Mouse (Mus musculus): ENCODE data around the gene Tcf21. TPM values are rescaled to one million over a fixed set of nuclear protein-coding genes. Genes with fewer than 3 reads are reported as not detected.

The Tcf21 gene
- not detected for total RNA-seq (2018; cell fraction: chromatin; rRNA removed)
- total RNA-seq (2018; cell fraction: cytosol; rRNA removed) = not detected
- total RNA-seq (2018; cell fraction: nucleus; rRNA removed) = not detected
- polyA plus RNA-seq (2018) = not detected in 3 replicates

DNA sequence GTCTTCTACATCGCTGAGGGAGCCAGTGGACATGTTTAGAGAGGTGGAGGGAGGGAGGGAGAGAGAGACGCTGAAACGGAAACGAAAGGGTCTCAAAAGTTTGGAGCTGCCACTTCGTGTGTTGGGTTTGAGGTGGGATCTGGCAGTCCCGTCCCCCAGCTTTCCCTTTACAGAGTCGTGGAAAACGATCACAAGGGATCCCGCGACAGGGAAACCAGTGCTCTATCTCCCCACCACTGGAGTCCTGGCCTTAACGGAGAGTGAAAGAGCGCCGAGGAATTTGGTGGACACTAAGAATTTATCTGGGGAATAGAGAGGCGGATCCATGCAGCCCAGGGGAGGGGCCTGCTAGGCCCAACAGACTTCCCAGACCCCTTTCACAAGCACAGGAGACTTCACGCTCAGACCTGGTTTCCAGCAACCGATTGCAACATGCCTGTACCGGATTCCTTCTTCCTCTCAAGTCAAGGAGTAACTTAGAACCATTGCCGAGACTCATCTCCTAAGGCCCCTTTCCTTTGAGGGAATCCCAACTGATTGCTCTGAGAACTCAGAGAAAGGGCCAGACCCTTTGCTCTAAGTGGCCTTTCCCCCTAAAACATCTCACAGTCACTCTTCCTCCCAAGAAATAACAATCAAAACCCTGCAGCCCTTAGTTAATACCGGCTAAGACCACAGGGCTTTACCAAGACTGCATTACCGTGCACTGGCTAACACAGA lies at the start of gene Tcf21:
TSS of gene Tcf21 (minus strand) at position 304 of the 720 bp plus-strand sequence.
- no peak within 1 kb of the TSS for H3K4me3 ChIP-seq (ENCODE audit: inconsistent target)
- H3K36me3 ChIP-seq (ENCODE audit: inconsistent target) = no peaks in the 10 kb centered on the region
- 11% methylated on average over 20 of the region's 20 CpGs for WGBS (ENCODE audit: missing documents)
- H3K27ac ChIP-seq = no peak within 1 kb of the TSS
- no peaks in the 10 kb centered on the region for H3K79me2 ChIP-seq (ENCODE audit: inconsistent target)

DNA sequence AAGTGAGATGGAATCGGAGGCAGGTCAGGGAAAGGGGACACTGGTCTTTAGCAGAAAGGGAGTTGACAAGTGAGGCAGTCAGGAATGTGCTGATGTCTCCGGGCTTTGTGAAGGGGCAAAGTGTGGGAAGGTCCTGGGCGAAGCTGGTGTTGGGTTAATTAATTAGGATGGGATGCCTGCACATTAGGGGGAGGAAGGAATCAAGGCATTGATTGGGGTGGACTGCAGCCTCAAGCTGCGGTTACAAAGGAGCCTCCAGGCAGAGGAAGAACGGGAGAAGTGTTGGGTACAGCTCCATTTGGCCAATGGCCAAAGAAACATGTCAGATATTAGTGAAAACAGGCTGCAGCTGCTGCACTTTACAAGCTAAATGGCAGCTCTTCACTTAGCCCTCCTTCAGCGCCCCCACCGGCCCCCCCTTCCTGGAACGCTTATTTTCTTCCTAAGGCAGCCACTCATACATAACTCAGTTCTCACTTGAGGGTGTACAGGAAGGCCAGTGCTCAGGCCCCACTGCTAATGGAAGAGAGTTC lies 48.5 kb upstream of the Tcf21 start:
- WGBS (ENCODE audit: missing documents) = 38% methylated on average over 8 of the region's 8 CpGs
- Histone ChIP-seq H3K79me2 (ENCODE audit: inconsistent target) (no peaks in the 10 kb centered on the region), H3K27ac (no peak overlapping the region), H3K4me3 (ENCODE audit: inconsistent target) (no peak overlapping the region), H3K36me3 (ENCODE audit: inconsistent target) (no peaks in the 10 kb centered on the region)

DNA sequence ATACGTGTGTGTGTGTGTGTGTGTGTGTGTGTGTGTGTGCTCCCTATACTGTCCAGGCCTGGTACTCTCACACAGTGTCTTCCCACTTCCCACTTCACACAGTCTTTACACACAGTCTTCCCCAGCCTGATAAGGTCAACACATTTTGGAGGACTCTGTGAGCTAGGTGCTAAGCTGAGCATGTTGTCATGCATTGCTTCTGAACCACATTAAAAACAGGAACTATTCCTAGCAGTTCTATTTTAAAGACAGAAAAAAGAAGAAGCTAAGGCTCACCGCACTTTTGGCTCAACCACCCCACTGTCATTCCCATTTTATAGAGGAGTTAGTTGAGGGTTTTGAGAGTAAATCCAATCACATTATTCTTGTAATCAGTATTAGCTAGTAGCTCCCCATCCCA lies 47.2 kb upstream of the Tcf21 start:
- 54% methylated on average over 2 of the region's 2 CpGs for WGBS (ENCODE audit: missing documents)
- no peak overlapping the region for H3K4me3 ChIP-seq (ENCODE audit: inconsistent target)

DNA sequence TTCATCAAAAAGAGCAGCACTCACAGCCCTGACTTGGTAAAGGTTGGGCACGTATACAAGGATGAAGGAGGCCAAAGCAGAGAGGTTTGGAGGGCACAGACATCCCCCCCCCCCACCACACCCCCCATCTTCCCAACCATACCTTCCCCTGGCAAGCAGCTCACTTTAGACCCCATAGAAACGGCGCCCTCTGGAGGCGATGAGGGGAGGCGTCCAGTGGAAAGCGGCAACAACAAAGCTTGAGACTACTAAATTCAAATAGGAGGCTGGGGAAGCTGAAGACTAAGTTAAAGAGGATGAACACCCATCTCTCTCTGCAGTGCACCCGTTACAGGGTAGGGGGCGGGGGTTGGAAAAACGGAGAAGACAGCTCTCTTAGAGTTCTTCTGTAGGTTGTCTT lies 38.1 kb upstream of the Tcf21 start:
- no peaks in the 10 kb centered on the region for H3K79me2 ChIP-seq (ENCODE audit: inconsistent target)
- no peak overlapping the region for H3K27ac ChIP-seq
- H3K4me3 ChIP-seq (ENCODE audit: inconsistent target) = no peak overlapping the region
- H3K36me3 ChIP-seq (ENCODE audit: inconsistent target) = no peaks in the 10 kb centered on the region
- 48% methylated on average over 9 of the region's 9 CpGs for WGBS (ENCODE audit: missing documents)

More for the DNA sequence above, 47.2 kb upstream of the Tcf21 start:
- Histone ChIP-seq H3K79me2 (ENCODE audit: inconsistent target) (no peaks in the 10 kb centered on the region), H3K36me3 (ENCODE audit: inconsistent target) (no peaks in the 10 kb centered on the region), H3K27ac (no peak overlapping the region)

DNA sequence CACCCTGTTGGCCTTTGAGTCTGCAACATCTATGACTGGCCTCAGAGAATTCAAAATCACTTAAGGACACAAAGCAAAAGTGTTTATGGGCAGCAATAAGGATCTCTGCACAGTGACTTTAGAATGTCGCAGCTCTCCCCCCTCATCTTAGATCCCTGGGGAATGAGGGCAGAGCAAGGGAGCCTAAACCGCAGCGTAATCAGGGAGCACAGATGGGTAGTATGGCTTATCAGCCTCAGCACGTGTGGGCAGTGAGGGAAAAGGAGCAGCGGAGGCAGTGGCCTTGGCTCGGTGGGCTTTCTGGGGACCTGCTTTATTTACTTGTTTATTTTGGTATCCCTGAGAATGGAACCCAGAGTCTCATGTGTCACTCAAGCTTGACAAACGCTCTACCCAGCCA lies 34.4 kb upstream of the Tcf21 start:
- no peak overlapping the region for H3K4me3 ChIP-seq (ENCODE audit: inconsistent target)
- no peaks in the 10 kb centered on the region for H3K36me3 ChIP-seq (ENCODE audit: inconsistent target)
- WGBS (ENCODE audit: missing documents) = 52% methylated on average over 6 of the region's 7 CpGs
- H3K27ac ChIP-seq = no peak overlapping the region
- H3K79me2 ChIP-seq (ENCODE audit: inconsistent target) = no peaks in the 10 kb centered on the region

DNA sequence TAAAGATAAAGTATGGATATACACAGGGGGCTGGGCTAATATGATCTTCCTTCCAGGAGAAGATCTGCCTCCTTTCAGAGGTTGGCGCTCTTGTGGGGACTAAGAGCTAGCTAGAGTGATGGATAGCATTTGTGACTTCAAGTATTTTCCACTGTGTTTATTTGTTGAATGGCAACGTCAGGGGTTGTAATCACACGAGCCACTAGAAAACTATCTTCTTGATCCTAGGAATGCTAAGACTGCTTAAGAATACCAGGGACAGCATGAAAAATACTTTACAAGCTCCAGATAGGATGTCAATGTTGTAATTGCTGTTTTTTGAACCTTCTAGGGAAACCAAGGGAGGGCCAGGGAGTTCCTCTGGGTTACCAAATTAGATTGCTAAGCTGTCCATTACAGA lies 25.4 kb upstream of the Tcf21 start:
- Histone ChIP-seq H3K4me3 (ENCODE audit: inconsistent target) (no peak overlapping the region), H3K27ac (no peak overlapping the region), H3K36me3 (ENCODE audit: inconsistent target) (no peaks in the 10 kb centered on the region), H3K79me2 (ENCODE audit: inconsistent target) (no peaks in the 10 kb centered on the region)
- WGBS (ENCODE audit: missing documents) = 38% methylated on average over 3 of the region's 3 CpGs

DNA sequence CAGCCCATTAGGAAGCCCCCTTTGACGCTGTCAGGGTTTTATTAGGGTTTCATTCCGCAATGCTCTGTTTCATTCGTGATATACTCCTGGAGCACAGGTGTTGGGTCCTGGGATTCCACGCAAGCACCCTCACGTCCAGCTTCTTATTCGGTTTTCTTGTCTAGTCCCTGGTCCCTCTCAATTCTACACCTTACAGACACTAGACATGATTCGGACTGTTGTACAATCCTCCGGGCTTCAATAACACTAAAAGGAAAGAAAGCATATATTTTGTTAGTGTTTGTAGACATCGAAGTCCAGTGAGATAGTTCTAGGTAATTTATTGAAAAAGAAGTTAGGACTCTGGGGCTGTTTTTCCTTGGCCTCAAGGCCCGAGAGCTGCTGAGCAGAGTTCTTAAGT lies 24.8 kb upstream of the Tcf21 start:
- Histone ChIP-seq H3K36me3 (ENCODE audit: inconsistent target) (no peaks in the 10 kb centered on the region), H3K4me3 (ENCODE audit: inconsistent target) (no peak overlapping the region), H3K27ac (no peak overlapping the region), H3K79me2 (ENCODE audit: inconsistent target) (no peaks in the 10 kb centered on the region)
- WGBS (ENCODE audit: missing documents) = 39% methylated on average over 10 of the region's 10 CpGs

DNA sequence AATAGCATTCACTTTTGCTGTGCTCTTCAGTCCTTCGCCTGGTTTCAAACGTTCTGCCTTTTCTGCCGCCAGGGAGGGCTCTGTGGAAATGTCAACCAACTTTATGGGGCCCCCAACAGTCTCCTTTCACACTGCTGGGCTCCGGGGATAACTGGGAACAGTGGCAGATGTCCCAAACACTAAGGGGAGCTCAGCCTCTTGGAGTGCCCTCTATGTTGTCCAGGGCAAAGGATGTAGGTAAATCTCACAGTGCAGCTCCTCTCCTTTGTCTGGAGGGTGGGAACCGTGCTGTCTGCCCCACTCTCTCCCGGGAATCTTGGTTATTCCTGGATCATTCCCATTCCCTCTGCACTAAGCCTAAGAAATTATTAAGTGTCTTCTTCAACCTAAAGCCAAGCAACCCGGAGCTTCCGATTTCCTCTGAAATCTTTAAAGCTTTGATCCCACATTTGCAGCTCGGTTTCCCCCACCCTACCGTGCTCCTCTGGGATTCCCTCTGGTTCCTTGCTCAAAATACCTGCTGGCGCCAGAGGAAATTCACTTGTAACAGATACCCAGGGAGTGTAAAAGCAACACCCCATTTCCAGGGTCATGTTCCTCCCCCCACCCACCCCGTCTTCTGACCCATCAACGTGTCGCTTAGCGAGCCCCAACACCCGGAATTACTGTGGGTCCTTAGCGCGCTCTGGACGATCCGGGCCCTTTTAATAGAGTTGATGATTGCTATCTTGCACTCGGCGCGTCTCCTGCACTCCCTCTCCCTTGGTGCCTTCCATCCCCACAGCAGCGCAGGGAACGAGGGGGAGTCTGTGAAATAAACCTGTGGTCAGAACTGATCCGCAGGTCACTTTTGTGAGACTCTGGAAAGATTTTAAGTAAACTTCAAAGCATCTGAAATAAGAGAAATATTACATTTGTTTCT lies 23.7 kb upstream of the Tcf21 start:
- WGBS (ENCODE audit: missing documents) = 3% methylated on average over 26 of the region's 26 CpGs
- Histone ChIP-seq H3K36me3 (ENCODE audit: inconsistent target) (no peaks in the 10 kb centered on the region), H3K27ac (no peak overlapping the region), H3K4me3 (ENCODE audit: inconsistent target) (no peak overlapping the region), H3K79me2 (ENCODE audit: inconsistent target) (no peaks in the 10 kb centered on the region)

DNA sequence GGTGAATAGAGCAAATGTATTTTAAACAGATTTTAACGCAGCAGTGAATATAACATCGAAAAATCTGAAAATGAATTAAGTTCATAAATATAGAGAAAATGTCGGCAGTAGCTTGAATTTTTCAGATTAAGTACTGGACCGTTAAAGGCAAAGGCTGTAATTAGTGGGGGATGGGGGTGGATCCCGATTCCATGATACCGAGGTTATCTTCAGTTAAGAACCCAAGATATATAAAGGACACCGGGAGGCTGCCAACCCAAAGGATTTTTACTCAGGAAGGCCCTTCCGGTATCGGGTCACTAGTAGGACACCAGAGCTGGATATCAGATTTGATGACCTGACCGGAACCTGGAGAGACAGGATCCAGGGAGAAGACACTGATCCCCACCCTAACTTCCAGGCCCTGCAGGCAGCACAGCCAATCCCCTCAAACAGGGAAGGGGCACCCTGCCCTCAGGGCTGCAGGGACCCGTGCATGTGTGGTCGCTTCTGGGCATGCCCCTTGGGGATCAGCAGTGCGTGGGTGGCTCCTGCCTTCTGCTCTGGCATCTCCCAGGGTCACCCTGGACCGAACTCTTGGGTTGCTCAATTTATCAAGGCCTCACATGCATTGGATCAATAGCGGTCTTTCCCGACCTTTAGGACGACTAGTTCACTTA lies 22.9 kb upstream of the Tcf21 start:
- WGBS (ENCODE audit: missing documents) = 11% methylated on average over 17 of the region's 17 CpGs
- Histone ChIP-seq H3K79me2 (ENCODE audit: inconsistent target) (no peaks in the 10 kb centered on the region), H3K36me3 (ENCODE audit: inconsistent target) (no peaks in the 10 kb centered on the region), H3K4me3 (ENCODE audit: inconsistent target) (no peak overlapping the region), H3K27ac (no peak overlapping the region)

DNA sequence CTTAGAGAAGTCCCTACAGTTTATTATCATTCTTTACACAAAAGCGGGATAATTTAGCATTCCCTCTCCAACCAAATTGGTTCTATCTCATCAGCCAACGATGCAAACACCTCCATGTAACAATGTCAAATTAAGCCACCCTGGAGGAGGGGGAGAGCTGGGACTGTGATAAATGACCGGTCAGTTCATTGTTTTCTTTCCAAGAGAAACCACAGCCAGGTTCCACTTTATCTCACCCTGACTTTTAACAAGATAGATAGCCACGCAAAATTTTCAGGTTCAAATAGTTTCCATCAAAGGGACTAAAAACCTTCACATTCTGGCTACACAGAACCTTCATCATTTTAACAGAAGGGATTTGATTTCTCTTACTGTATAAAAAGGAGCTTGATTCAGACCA lies 22.1 kb upstream of the Tcf21 start:
- Histone ChIP-seq H3K79me2 (ENCODE audit: inconsistent target) (no peaks in the 10 kb centered on the region), H3K27ac (no peak overlapping the region), H3K4me3 (ENCODE audit: inconsistent target) (no peak overlapping the region), H3K36me3 (ENCODE audit: inconsistent target) (no peaks in the 10 kb centered on the region)
- 16% methylated on average over 4 of the region's 4 CpGs for WGBS (ENCODE audit: missing documents)

DNA sequence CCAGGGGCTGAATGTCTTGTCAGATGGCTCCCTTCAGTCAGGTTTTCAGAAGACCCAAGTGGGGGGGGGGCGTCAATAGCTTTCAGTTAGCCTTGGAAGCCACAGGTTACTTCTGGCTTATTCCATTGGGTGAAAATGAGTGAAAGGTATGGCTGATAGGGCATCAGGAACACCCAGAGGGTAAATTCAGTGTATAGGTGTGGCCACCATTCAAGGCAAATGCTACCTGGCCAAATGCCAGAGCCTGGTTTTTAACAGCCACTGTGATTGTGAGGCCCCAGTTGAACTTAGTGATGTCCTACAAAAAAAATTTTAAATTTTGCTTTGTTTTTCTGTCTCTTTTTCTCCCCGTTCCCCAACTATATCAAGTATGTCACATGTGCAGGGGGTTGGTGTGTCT lies 6.3 kb upstream of the Tcf21 start:
- H3K36me3 ChIP-seq (ENCODE audit: inconsistent target) = no peaks in the 10 kb centered on the region
- H3K4me3 ChIP-seq (ENCODE audit: inconsistent target) = no peak overlapping the region
- no peaks in the 10 kb centered on the region for H3K79me2 ChIP-seq (ENCODE audit: inconsistent target)
- no peak overlapping the region for H3K27ac ChIP-seq
- WGBS (ENCODE audit: missing documents) = 81% methylated on average over 2 of the region's 2 CpGs

DNA sequence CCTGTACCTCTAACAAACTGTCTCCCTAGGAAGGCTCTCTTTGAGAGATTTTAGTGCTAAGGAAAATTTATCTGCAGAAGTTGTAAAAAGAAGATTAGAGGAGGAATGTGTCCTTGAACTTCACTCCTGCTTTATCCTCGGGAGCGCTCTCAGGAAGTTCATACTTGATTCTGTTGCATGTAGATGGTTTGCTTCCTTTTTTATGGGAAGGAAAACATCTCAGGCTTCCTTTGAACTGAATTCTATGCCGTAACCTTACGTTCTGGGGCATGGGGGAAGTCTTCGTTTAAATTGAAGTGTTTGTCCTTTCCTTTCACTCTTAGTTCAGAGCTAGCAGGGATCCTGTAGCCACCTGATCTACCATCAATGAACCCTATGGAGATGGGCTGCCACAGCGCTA lies 2.9 kb upstream of the Tcf21 start:
- Histone ChIP-seq H3K79me2 (ENCODE audit: inconsistent target) (no peaks in the 10 kb centered on the region), H3K36me3 (ENCODE audit: inconsistent target) (no peaks in the 10 kb centered on the region), H3K27ac (no peak overlapping the region), H3K4me3 (ENCODE audit: inconsistent target) (no peak overlapping the region)
- 18% methylated on average over 6 of the region's 6 CpGs for WGBS (ENCODE audit: missing documents)

DNA sequence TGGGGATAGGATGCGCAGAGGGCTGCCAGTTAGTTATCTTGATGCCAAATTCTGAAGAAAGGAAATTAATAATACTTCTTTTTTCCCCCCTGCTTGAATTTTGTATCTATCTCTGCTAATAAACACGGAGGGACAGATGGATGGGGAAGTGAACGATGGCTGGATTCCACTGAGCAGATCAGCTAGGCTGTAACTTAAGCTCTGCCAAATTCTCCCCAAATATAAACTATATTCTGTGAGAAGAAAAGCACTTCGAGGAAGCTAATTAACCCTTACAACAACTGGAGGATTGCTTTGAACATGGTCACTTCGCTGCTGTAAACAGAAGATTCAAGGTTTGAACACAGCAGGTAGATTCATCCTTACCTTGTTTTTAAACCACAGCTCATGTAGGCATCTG lies 2.5 kb upstream of the Tcf21 start:
- Histone ChIP-seq H3K4me3 (ENCODE audit: inconsistent target) (no peak overlapping the region), H3K27ac (no peak overlapping the region), H3K36me3 (ENCODE audit: inconsistent target) (no peaks in the 10 kb centered on the region), H3K79me2 (ENCODE audit: inconsistent target) (no peaks in the 10 kb centered on the region)
- WGBS (ENCODE audit: missing documents) = 10% methylated on average over 5 of the region's 5 CpGs

DNA sequence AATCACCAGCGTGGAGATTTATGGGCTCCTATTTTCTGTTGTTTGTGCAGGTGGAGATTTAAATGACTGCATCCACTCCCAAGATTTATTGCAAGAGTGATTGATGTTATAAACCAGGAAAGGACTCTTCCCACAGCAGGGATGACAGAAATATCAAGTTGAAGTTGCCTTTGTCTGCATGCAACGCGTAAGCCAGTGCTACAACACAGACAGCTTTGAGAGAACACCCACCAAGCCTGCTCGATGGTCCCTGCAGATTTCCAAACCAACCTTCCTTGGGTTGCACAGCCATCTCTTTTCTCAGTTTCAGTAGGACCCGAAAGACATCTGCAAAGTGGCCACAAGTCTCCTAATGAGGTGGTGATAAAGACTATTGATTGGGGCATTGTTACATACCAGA lies 1.7 kb upstream of the Tcf21 start:
- no peaks in the 10 kb centered on the region for H3K79me2 ChIP-seq (ENCODE audit: inconsistent target)
- H3K4me3 ChIP-seq (ENCODE audit: inconsistent target) = no peak overlapping the region
- no peaks in the 10 kb centered on the region for H3K36me3 ChIP-seq (ENCODE audit: inconsistent target)
- WGBS (ENCODE audit: missing documents) = 17% methylated on average over 5 of the region's 5 CpGs
- no peak overlapping the region for H3K27ac ChIP-seq

Data from macrophage (primary cell).